Comparison of ENCODE assay signal across 7 mouse cellular contexts in the genomic region with DNA sequence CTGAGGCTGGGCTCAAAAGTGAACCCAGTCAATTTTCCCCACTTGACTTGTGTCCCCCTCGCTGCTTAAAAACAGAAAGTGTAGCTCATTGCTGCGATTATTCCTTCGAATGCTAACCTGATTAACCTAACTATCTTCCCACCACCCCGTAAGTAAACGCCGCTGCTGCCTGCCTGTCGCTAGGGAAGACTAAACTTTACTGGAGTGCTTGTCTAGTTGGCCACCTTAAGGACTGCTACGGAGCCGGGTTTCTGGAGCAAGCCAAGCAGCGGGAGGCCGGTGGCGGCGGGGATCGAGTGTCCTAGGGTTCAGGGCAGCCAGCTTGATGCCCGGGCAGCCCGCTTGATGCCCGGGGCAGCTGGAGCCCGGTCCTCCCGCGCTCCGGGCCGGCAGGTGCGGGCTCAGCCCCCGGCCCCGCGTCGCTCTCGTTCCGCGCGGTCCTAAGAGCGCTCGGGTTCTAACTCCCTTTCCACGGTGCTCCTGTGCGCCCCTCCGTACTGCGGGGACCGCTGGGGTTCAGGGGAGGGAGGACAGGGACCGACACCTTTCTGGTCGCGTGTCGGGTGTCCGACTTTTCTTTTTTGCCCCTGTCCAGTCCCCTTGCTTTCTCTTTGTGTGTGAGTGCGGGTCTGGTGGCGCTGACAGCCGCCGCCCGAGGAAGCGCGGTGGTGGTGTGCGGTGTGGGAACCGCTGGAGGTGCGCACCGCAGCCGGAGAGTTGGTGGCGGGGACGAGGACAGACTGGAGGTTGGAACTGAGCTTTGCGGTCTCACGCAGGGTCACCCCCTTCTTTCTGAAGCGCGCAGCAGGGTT. TPM values are rescaled to one million over a fixed set of nuclear protein-coding genes. Genes with fewer than 3 reads are reported as not detected.
A peak's percentile ranks its signal among the peaks of the same experiment; 100 is the strongest.
DNase-seq lines count a peak whose midpoint lies in the region; ATAC-seq and TF ChIP-seq lines count a peak whose summit lies in the region.

No protein-coding gene starts in this region.

- no peaks in the 10 kb centered on the region for H3K36me3 ChIP-seq in ES-E14 (ENCODE audit: control insufficient read depth, insufficient read depth, low read length, poor library complexity, severe bottlenecking)
- no peaks in the 10 kb centered on the region for H3K36me3 ChIP-seq in midbrain, embryonic 13.5 days

- peaks cover 84% of the 10 kb centered on the region for H3K27me3 ChIP-seq in midbrain, embryonic 13.5 days

- no peaks in the 10 kb centered on the region for H3K4me1 ChIP-seq in ES-E14 (ENCODE audit: control insufficient read depth in 2 of 2, insufficient read depth in 2 of 2, low read length in 2 of 2, poor library complexity in 1 of 2)
- peaks cover 9% of the 10 kb centered on the region for H3K4me1 ChIP-seq in embryonic fibroblast, embryonic 13.5 days (ENCODE audit: control insufficient read depth, insufficient read depth, low read length)
- peaks cover 49% of the 10 kb centered on the region for H3K4me1 ChIP-seq in midbrain, embryonic 13.5 days (replicated peaks)

- intact Hi-C loops in heart, postnatal 10 days (cut with DNase I), result loop anchor here (5.0 kb wide), 1 partner anchor 232 kb away; no protein-coding TSS in a partner anchor

- peak; percentile 63 for ATAC-seq in midbrain, embryonic 13.5 days

- TF ChIP-seq POLR2A in embryonic fibroblast, embryonic 13.5 days (IDR thresholded peaks at IDR 0.05; ENCODE audit: low read depth, low read length), result no peak

- H3K4me2 ChIP-seq in midbrain, embryonic 13.5 days (replicated peaks), result peak overlapping the region; percentile 98

- no peak for DNase-seq in ES-E14 (ENCODE audit: low read depth, low spot score)
- peak; percentile 46 for DNase-seq in adrenal gland, postnatal 25 days
- peak; percentile 48 to 54 for DNase-seq in heart, postnatal 10 days
- DNase-seq in layer of hippocampus, postnatal 14 days (ENCODE audit: low spot score in 2 of 2), result peak; percentile 36 to 65
- DNase-seq in thymus, postnatal 0 days (ENCODE audit: low spot score), result peak; percentile 34

- TF ChIP-seq CTCF in embryonic fibroblast, embryonic 13.5 days (IDR thresholded peaks at IDR 0.05; ENCODE audit: borderline replicate concordance, insufficient read depth, low read length), result no peak

- in situ Hi-C loops in ES-E14 (cut with MboI; ENCODE audit: low sequenced_read_pairs in 2 of 2, unreplicated experiment in 2 of 2), result loop anchor here in 1 of 2 experiments (10.0 kb wide), 1 partner anchor 330 kb away; a partner anchor contains a TSS

- H3K27ac ChIP-seq in ES-E14 (ENCODE audit: insufficient read depth, low read depth, low read length, poor library complexity, severe bottlenecking), result no peak overlapping the region
- H3K27ac ChIP-seq in embryonic fibroblast, embryonic 13.5 days (ENCODE audit: insufficient read depth, low read length), result no peak overlapping the region
- H3K27ac ChIP-seq in midbrain, embryonic 13.5 days, result peak overlapping the region; percentile 83

- H3K9ac ChIP-seq in ES-E14 (ENCODE audit: insufficient read depth, low read depth, low read length, poor library complexity, severe bottlenecking), result no peak overlapping the region
- H3K9ac ChIP-seq in midbrain, embryonic 13.5 days (replicated peaks), result peak overlapping the region; percentile 82

- H3K4me3 ChIP-seq in ES-E14 (ENCODE audit: insufficient read depth in 1 of 2, low read depth in 1 of 2, low read length in 2 of 2, poor library complexity in 1 of 2, severe bottlenecking in 1 of 2), result peak overlapping the region; percentile 64 to 78
- H3K4me3 ChIP-seq in embryonic fibroblast, embryonic 13.5 days (ENCODE audit: insufficient read depth, low read length), result peak overlapping the region; percentile 37
- peak overlapping the region; percentile 68 for H3K4me3 ChIP-seq in midbrain, embryonic 13.5 days (replicated peaks)

- WGBS in midbrain, embryonic 13.5 days, result under 1% methylated on average over 60 of the region's 61 CpGs

- H3K9me3 ChIP-seq in ES-E14 (ENCODE audit: control insufficient read depth, insufficient read depth, low read depth, low read length), result no peaks in the 10 kb centered on the region
- H3K9me3 ChIP-seq in midbrain, embryonic 13.5 days, result no peaks in the 10 kb centered on the region

TF ChIP-seq in ES-E14, 5 proteins besides CTCF, POLR2A, EP300 and RAD21:
- no peak for TF ChIP-seq ZNF384 (IDR thresholded peaks at IDR 0.05; ENCODE audit: low read depth, low read length)
- no peak for TF ChIP-seq CHD2 (IDR thresholded peaks at IDR 0.05; ENCODE audit: low read depth, low read length)
- no peak for TF ChIP-seq MAFK (IDR thresholded peaks at IDR 0.05; ENCODE audit: insufficient read depth, low read depth, low read length)
- no peak for TF ChIP-seq ZC3H11A (IDR thresholded peaks at IDR 0.05; ENCODE audit: borderline replicate concordance, low read depth, low read length)
- no peak for TF ChIP-seq HCFC1 (IDR thresholded peaks at IDR 0.05; ENCODE audit: borderline replicate concordance, insufficient read depth, low read length)

RNA-seq across cellular contexts. Expression of a gene that starts 4.5 kb away (rescaled TPM):
- not detected in 2 replicates for total RNA-seq in ES-E14 (2012; rRNA removed)
- total RNA-seq in adrenal gland, postnatal 25 days (2021), result 21.3 and 27.9 TPM in 2 replicates
- 0.60 and 1.4 TPM in 2 replicates for polyA plus RNA-seq in embryonic fibroblast, embryonic 13.5 days (2011; ENCODE audit: insufficient read length, low read depth, missing spikeins)
- total RNA-seq in heart, postnatal 10 days (2021), result 10 to 100 TPM in 1 of 2 experiments, 1 to 10 TPM in 1; 5.2 to 11.0 TPM
- total RNA-seq in layer of hippocampus, postnatal 14 days (2021), result 10 to 100 TPM; 15.2 to 18.1 TPM
- 8.4 and 11.0 TPM in 2 replicates for polyA plus RNA-seq in midbrain, embryonic 13.5 days (2015; fragmentation: Nextera tagmentation; extraction: Ambion mirVana)
- polyA plus RNA-seq in thymus, postnatal 0 days (2015; fragmentation: Nextera tagmentation; extraction: Ambion mirVana), result 0.33 and 0.34 TPM in 2 replicates
